Mouse (Mus musculus) neural tube, embryonic 13.5 days (tissue): ENCODE measurements around the gene Tubgcp3. TPM values are rescaled to one million over a fixed set of nuclear protein-coding genes. Genes with fewer than 3 reads are reported as not detected.

Experiments used
- ATAC-seq: fragments of 200-750 bp; cut with Nextera tagmentation; 2 replicates; pipeline ENCODE4 v1.8.0; 2017; ENCODE audit warnings: low read depth, mild to moderate bottlenecking, moderate TSS enrichment, moderate library complexity
- H3K27ac ChIP-seq: fragments of 300-500 bp; sonication (generic); replicated peaks from 2 replicates; pipeline ENCODE4 v1.5.1; 2015; ENCODE audit warnings: moderate library complexity, mild to moderate bottlenecking, inconsistent platforms
- H3K27me3 ChIP-seq: fragments of 300-500 bp; sonication (generic); 2 replicates; pipeline ENCODE4 v1.6.1; 2015; ENCODE audit warnings: mild to moderate bottlenecking, inconsistent platforms
- H3K36me3 ChIP-seq: fragments of 300-500 bp; sonication (generic); 2 replicates; pipeline ENCODE4 v1.6.1; 2015; ENCODE audit warnings: mild to moderate bottlenecking, inconsistent platforms
- H3K4me1 ChIP-seq: fragments of 300-500 bp; sonication (generic); replicated peaks from 2 replicates; pipeline ENCODE4 v1.6.1; 2015; ENCODE audit warnings: inconsistent platforms
- H3K4me2 ChIP-seq: fragments of 300-500 bp; sonication (generic); 2 replicates; pipeline ENCODE4 v1.6.1; 2015; ENCODE audit warnings: inconsistent platforms, mild to moderate bottlenecking, moderate library complexity
- H3K4me3 ChIP-seq: fragments of 300-500 bp; sonication (generic); 2 replicates; pipeline ENCODE4 v1.5.1; 2015; ENCODE audit warnings: mild to moderate bottlenecking, inconsistent platforms
- H3K9ac ChIP-seq: fragments of 300-500 bp; sonication (generic); 2 replicates; pipeline ENCODE4 v1.6.1; 2015; ENCODE audit warnings: moderate library complexity, mild to moderate bottlenecking, inconsistent platforms
- H3K9me3 ChIP-seq: fragments of 300-500 bp; sonication (generic); 2 replicates; pipeline ENCODE4 v1.6.1; 2016; ENCODE audit warnings: inconsistent platforms
- WGBS: fragments of 180-500 bp; shearing (Covaris S2); methylation state at CpG from one replicate; pipeline ENCODE4 v1.1.7; 2015; 5-methylcytosine and 5-hydroxymethylcytosine counted together
- microRNA-seq: library from miRNA; unstranded; fragments of <30 nt; microRNA quantifications from one replicate; pipeline ENCODE4, GENCODE M21; 2016
- polyA plus RNA-seq: library from polyadenylated mRNA; unstranded; fragments of >200 nt; fragmentation: Nextera tagmentation; extraction: Ambion mirVana; gene quantifications from 2 replicates; pipeline ENCODE4 v1.2.1, GENCODE M21; 2015

Tubgcp3 gene
- polyA plus RNA-seq, 1 experiment from 2014 or later: 34.6 TPM

- Histone ChIP-seq H3K36me3 (no peaks in the 10 kb centered on the region), H3K4me2 (no peak overlapping the region), H3K4me3 (no peak overlapping the region), H3K9me3 (no peaks in the 10 kb centered on the region), H3K9ac (no peak overlapping the region), H3K4me1 (0 out of 2 replicates have a peak, but pooled peaks cover 5% of the 10 kb centered on the region), H3K27ac (no peak overlapping the region), H3K27me3 (peaks cover 23% of the 10 kb centered on the region)
- no peak for ATAC-seq
- WGBS: 85% methylated on average over 5 of the region's 5 CpGs
Observed at GRCm38 (mm10) chr8:12576003-12576402, 96.0 kb downstream of the Tubgcp3 start.

- H3K9me3 ChIP-seq: no peaks in the 10 kb centered on the region
- no peak within 1 kb of the TSS for H3K27ac ChIP-seq
- no peak for ATAC-seq
- H3K9ac ChIP-seq: no peak within 1 kb of the TSS
- no peak within 1 kb of the TSS for H3K4me3 ChIP-seq
- H3K36me3 ChIP-seq: no peaks in the 10 kb centered on the region
- H3K4me1 ChIP-seq: no peaks in the 10 kb centered on the region
- WGBS: 82% methylated on average over 14 of the region's 14 CpGs
- peaks cover 25% of the 10 kb centered on the region for H3K27me3 ChIP-seq
- H3K4me2 ChIP-seq: no peak within 1 kb of the TSS
Observed at GRCm38 (mm10) chr8:12572814-12573534, 99.1 kb downstream of the Tubgcp3 start, which contains the start of gene Spaca7. TSS of gene Spaca7 (plus strand) at chr8:12573029.

- no peaks in the 10 kb centered on the region for H3K4me1 ChIP-seq
- H3K36me3 ChIP-seq: no peaks in the 10 kb centered on the region
- H3K27me3 ChIP-seq: peaks cover 57% of the 10 kb centered on the region
- H3K4me3 ChIP-seq: no peak overlapping the region
- H3K9ac ChIP-seq: no peak overlapping the region
- 62% methylated on average over 7 of the region's 7 CpGs for WGBS
- no peaks in the 10 kb centered on the region for H3K9me3 ChIP-seq
- H3K27ac ChIP-seq: no peak overlapping the region
- no peak for ATAC-seq
- H3K4me2 ChIP-seq: no peak overlapping the region
Observed at GRCm38 (mm10) chr8:12566509-12566908, 105.5 kb downstream of the Tubgcp3 start.

GRCm38 (mm10) chr8:12565488-12565887 lies 106.6 kb downstream of the Tubgcp3 start:
- no peak overlapping the region for H3K4me2 ChIP-seq
- no peaks in the 10 kb centered on the region for H3K4me1 ChIP-seq
- no peak overlapping the region for H3K9ac ChIP-seq
- H3K4me3 ChIP-seq: no peak overlapping the region
- no peak overlapping the region for H3K27ac ChIP-seq
- WGBS: 62% methylated on average over 10 of the region's 10 CpGs
- H3K27me3 ChIP-seq: peaks cover 65% of the 10 kb centered on the region
- no peak for ATAC-seq
- no peaks in the 10 kb centered on the region for H3K36me3 ChIP-seq
- no peaks in the 10 kb centered on the region for H3K9me3 ChIP-seq

- Histone ChIP-seq H3K4me2 (no peak overlapping the region), H3K9me3 (no peaks in the 10 kb centered on the region), H3K4me1 (no peaks in the 10 kb centered on the region), H3K27me3 (peaks cover 75% of the 10 kb centered on the region), H3K27ac (no peak overlapping the region), H3K4me3 (no peak overlapping the region), H3K9ac (no peak overlapping the region), H3K36me3 (no peaks in the 10 kb centered on the region)
- WGBS: 9% methylated on average over 4 of the region's 4 CpGs
- peak; percentile 70; the same call in 1 of the 2 replicates for ATAC-seq
Observed at GRCm38 (mm10) chr8:12564307-12564706, 107.7 kb downstream of the Tubgcp3 start.

Small RNA genes within 50 kb of the gene (microRNA-seq; reads per million reads assigned to microRNA genes)
- not detected for gene Gm26483

Other genes starting within 250 kb of the Tubgcp3 start
- gene Spaca7, start 99.2 kb downstream of the Tubgcp3 start, polyA plus RNA-seq: not detected in 2 replicates
- 12.3 TPM in 2 replicates for gene Atp11a, start 84.8 kb upstream of the Tubgcp3 start, polyA plus RNA-seq
- gene Mcf2l, start 201.6 kb upstream of the Tubgcp3 start, polyA plus RNA-seq: 107 and 116 TPM in 2 replicates